Mouse (Mus musculus) neutrophil, adult 59 days (primary cell): Measurements from ENCODE around the gene Dnm1l. TPM values are rescaled to one million over a fixed set of nuclear protein-coding genes. Genes with fewer than 3 reads are reported as not detected.

ENCODE experiments used
- total RNA-seq, 2 experiments: library from RNA; stranded (reverse); gene quantifications; 1 replicate in 1 of 2; 2 replicates in 1 of 2; pipeline ENCODE4 v1.2.4; 2023

The Dnm1l gene
- total RNA-seq: 10 to 100 TPM; 23.7 to 29.4 TPM

DNA sequence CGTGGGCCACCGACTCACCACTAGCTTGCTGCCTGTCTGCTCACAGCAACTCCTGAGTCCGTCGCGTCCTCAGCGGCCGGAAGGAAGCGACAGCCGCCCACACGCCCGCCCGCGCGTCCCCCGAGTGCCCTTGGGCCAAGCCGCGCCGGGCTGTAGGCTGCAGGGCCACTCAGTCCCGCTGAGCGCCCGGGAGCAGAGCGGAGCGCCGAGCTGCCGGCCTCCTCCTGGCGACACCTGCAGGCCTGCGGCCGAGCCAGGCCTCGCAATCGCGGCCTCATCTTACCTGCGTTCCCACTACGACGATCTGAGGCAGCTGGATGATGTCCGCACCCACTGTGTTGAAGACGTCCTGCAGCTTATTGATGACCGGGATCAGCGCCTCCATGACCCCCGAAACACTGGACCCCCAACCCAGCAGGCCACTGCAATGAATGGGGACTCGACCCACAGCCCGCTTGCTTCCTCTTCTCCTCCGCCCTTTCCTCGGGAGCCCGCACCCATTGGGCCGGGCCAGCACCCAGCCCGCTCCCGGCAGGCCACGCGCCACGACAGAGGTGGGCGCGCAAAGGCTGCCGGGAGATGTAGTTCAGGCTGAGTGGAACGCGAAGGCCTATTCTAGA is at the start of gene Dnm1l:
Dnm1l (minus strand) TSS at position 479 of the 620 bp plus-strand sequence.

DNA sequence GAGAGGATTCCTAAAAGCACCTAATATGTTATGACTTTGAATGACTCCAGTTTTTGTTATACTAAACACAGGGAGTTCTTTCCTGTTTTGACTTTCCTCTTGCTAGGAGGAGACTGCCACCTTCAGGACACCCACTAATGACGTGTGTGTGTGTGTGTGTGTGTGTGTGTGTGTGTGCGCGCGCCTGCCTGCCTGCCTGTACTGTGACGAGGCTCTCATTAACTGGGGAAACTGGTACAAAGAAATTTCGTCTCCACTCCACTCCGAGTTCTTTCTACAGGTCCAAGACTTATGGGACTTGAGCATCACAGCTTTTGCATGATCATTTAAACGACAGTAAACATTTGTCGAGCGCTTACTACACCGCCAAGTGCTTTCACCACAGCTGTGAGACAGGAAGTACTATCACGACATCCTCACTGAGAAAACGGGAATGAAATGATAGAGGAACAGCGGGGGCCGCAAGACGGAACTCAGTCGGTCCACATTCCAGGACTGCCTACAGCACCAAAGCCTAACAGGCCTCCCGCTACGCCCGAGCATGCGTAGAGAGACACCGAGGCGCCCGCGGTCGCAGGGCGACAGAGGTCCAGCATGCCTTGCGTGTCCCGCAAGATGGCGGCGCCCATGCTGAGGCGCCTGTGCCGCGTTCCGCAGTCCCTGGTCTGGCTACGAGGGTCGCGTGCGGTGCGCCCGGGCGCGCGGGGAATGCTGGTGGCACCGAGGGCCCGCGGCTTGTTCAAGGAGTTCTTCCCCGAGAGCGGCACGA is 56.2 kb downstream of the Dnm1l start, which contains the start of gene Yars2:
Yars2 (plus strand) TSS at position 597 of the 769 bp plus-strand sequence.

Other genes starting within 250 kb of the Dnm1l start
- not detected for gene Pkp2, start 145.6 kb downstream of the Dnm1l start, total RNA-seq
- 10 to 100 TPM; 11.0 to 12.4 TPM for gene Yars2, start 56.0 kb downstream of the Dnm1l start, total RNA-seq
- gene Fgd4, start 241.6 kb upstream of the Dnm1l start, total RNA-seq: 100 to 1,000 TPM; 130 to 133 TPM